Mouse (Mus musculus) T-cell, adult 2 months (primary cell): ENCODE data around the gene Csf2rb2.
A peak's percentile ranks its signal among the peaks of the same experiment; 100 is the strongest.

Source experiments
- DNase-seq: peaks from one replicate; pipeline ENCODE4 v3.0.0; 2022; ENCODE audit warnings: low spot score

Gene Csf2rb2

GRCm38 (mm10) chr15:78254751-78255150, 50.8 kb downstream of the Csf2rb2 start:
- no peak for DNase-seq

GRCm38 (mm10) chr15:78248410-78248809, 57.1 kb downstream of the Csf2rb2 start:
- DNase-seq = peak; percentile 31

- no peak for DNase-seq
Observed at GRCm38 (mm10) chr15:78247659-78248058, 57.9 kb downstream of the Csf2rb2 start.

- DNase-seq = no peak
Observed at GRCm38 (mm10) chr15:78246143-78247116, 59.1 kb downstream of the Csf2rb2 start.

GRCm38 (mm10) chr15:78244695-78245492, 60.6 kb downstream of the Csf2rb2 start, which contains the start of gene Ncf4:
TSS of gene Ncf4 (plus strand) at chr15:78244801.
- peak; percentile 61 for DNase-seq

- DNase-seq = no peak
Observed at GRCm38 (mm10) chr15:78243774-78244173, 61.7 kb downstream of the Csf2rb2 start.

DNA sequence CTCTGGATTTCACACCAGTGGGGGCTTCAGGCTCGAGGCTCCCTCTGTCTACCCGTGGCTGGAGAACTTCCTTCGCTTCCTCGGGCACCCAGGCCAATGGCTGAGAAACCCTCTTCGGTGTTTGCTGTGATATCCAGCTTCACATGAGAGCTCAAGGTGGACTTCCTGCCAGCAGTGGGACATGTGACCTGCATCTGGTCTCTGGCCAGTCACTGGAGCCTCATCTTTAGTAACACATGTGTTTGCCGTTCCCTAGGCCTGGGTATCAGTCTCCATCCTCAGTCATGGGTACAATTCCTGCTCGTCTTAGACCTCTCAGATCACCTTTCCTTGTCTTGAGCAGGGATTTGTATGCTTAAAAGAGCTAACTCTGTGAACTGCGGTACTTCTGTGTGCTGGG, 62.5 kb downstream of the Csf2rb2 start:
- no peak for DNase-seq

- DNase-seq = no peak
Observed at GRCm38 (mm10) chr15:78241335-78241734, 64.2 kb downstream of the Csf2rb2 start.

DNA sequence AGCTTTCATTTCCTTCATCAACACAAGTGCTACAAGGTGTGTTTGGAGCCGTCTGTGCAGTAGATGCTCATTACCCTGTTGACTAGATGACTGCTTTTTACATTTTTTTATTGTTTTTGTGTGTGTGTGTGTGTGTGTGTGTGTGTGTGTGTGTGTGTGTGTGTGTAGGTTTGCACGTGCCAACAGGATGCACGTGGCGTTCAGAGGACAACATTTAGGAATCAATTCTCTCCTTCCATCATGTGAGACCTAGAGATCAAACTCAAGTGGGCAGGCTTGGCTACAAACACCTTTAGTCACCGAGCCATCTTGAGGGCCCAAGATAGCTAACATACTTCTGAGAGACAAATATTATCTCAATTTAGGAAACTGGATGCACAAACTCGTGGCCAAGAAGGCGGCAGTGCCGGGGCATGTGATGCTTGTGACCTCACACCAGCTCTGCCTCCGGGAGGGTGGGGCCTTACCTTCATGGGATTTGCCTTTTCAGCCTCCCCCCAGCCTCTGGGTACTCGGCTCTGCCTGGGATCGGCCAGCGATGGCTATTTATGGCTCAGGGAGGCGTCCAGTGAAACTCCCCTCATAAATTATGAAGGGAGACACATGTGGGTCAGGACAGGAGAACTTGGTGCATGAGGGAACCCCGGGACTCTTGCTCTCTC, 65.4 kb downstream of the Csf2rb2 start:
- no peak for DNase-seq

GRCm38 (mm10) chr15:78239453-78239852, 66.1 kb downstream of the Csf2rb2 start:
- DNase-seq = peak; percentile 70

- DNase-seq = no peak
Observed at GRCm38 (mm10) chr15:78234823-78235509, 70.6 kb downstream of the Csf2rb2 start.
